Mouse (Mus musculus): Measurements from ENCODE around the gene Oosp3. TPM values are rescaled to one million over a fixed set of nuclear protein-coding genes. Genes with fewer than 3 reads are reported as not detected.

Oosp3 gene
- polyA plus RNA-seq, 1 experiment from 2014 or later = not detected

GRCm38 (mm10) chr19:11723870-11724269, 27.0 kb downstream of the Oosp3 start:
- WGBS = 50% methylated on average over 2 of the region's 2 CpGs
- no peak overlapping the region for H3K4me3 ChIP-seq (ENCODE audit: low read length)
- no peaks in the 10 kb centered on the region for H3K27me3 ChIP-seq (ENCODE audit: control insufficient read depth, insufficient read depth, low read depth, low read length)
- no peak overlapping the region for H3K9ac ChIP-seq (ENCODE audit: low read length)
- H3K9me3 ChIP-seq (ENCODE audit: control insufficient read depth, low read length) = no peaks in the 10 kb centered on the region
- peak; percentile 36 for ATAC-seq (ENCODE audit: low read depth)
- H3K36me3 ChIP-seq (ENCODE audit: control insufficient read depth, insufficient read depth, low read length) = no peaks in the 10 kb centered on the region
- no peak overlapping the region for H3K4me2 ChIP-seq (ENCODE audit: low read depth, low read length)
- peak overlapping the region; percentile 66 for H3K27ac ChIP-seq (ENCODE audit: low read length)
- H3K4me1 ChIP-seq (replicated peaks; ENCODE audit: control insufficient read depth, insufficient read depth, low read length) = peaks cover 4% of the 10 kb centered on the region; the same call in 1 of the 2 replicates

GRCm38 (mm10) chr19:11724275-11724674, 27.4 kb downstream of the Oosp3 start:
- H3K9ac ChIP-seq (ENCODE audit: low read length) = no peak overlapping the region
- H3K27me3 ChIP-seq (ENCODE audit: control insufficient read depth, insufficient read depth, low read depth, low read length) = no peaks in the 10 kb centered on the region
- peaks cover 4% of the 10 kb centered on the region; the same call in 1 of the 2 replicates for H3K4me1 ChIP-seq (replicated peaks; ENCODE audit: control insufficient read depth, insufficient read depth, low read length)
- no peak overlapping the region for H3K27ac ChIP-seq (ENCODE audit: low read length)
- H3K9me3 ChIP-seq (ENCODE audit: control insufficient read depth, low read length) = no peaks in the 10 kb centered on the region
- no peak overlapping the region for H3K4me3 ChIP-seq (ENCODE audit: low read length)
- H3K4me2 ChIP-seq (ENCODE audit: low read depth, low read length) = no peak overlapping the region
- 25% methylated on average over 6 of the region's 6 CpGs for WGBS
- ATAC-seq (ENCODE audit: low read depth) = peak; percentile 92
- no peaks in the 10 kb centered on the region for H3K36me3 ChIP-seq (ENCODE audit: control insufficient read depth, insufficient read depth, low read length)

DNA sequence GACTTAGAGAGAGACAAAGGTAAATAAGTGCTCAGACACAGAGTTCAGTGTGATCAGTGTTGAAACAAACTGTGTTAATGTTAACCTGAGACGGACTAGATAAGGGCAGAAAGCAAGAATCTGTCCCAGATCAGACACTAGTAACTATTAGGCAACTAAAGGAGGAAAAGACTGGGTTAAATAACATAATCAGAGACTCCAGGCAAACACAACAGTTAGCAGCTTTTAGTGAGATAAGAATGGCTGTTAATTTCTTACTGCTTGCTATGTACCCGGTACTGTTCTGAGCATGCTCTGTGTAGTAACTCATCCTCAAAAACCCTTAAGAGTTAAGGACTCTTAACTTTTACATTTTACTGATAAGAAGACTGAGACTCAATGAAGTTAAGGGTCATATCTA, 29.1 kb downstream of the Oosp3 start:
- Histone ChIP-seq H3K4me2 (ENCODE audit: low read depth, low read length) (no peak overlapping the region), H3K27me3 (ENCODE audit: control insufficient read depth, insufficient read depth, low read depth, low read length) (no peaks in the 10 kb centered on the region), H3K4me1 (replicated peaks; ENCODE audit: control insufficient read depth, insufficient read depth, low read length) (peaks cover 4% of the 10 kb centered on the region; the same call in 1 of the 2 replicates), H3K9me3 (ENCODE audit: control insufficient read depth, low read length) (no peaks in the 10 kb centered on the region), H3K9ac (ENCODE audit: low read length) (no peak overlapping the region), H3K4me3 (ENCODE audit: low read length) (no peak overlapping the region), H3K36me3 (ENCODE audit: control insufficient read depth, insufficient read depth, low read length) (no peaks in the 10 kb centered on the region), H3K27ac (ENCODE audit: low read length) (no peak overlapping the region)
- ATAC-seq (ENCODE audit: low read depth) = no peak
- 37% methylated on average over 2 of the region's 2 CpGs for WGBS

- Histone ChIP-seq H3K27ac (ENCODE audit: low read length) (no peak overlapping the region), H3K9ac (ENCODE audit: low read length) (no peak overlapping the region), H3K9me3 (ENCODE audit: control insufficient read depth, low read length) (no peaks in the 10 kb centered on the region), H3K27me3 (ENCODE audit: control insufficient read depth, insufficient read depth, low read depth, low read length) (no peaks in the 10 kb centered on the region), H3K36me3 (ENCODE audit: control insufficient read depth, insufficient read depth, low read length) (no peaks in the 10 kb centered on the region), H3K4me2 (ENCODE audit: low read depth, low read length) (no peak overlapping the region), H3K4me3 (ENCODE audit: low read length) (no peak overlapping the region), H3K4me1 (replicated peaks; ENCODE audit: control insufficient read depth, insufficient read depth, low read length) (peaks cover 4% of the 10 kb centered on the region; the same call in 1 of the 2 replicates)
- no peak for ATAC-seq (ENCODE audit: low read depth)
- 89% methylated on average over 5 of the region's 5 CpGs for WGBS
These were observed 30.4 kb downstream of the Oosp3 start for GRCm38 (mm10) chr19:11727304-11727703.

GRCm38 (mm10) chr19:11730278-11730677, 33.4 kb downstream of the Oosp3 start:
- 67% methylated on average over 1 of the region's 1 CpGs for WGBS
- Histone ChIP-seq H3K4me2 (ENCODE audit: low read depth, low read length) (no peak overlapping the region), H3K36me3 (ENCODE audit: control insufficient read depth, insufficient read depth, low read length) (no peaks in the 10 kb centered on the region), H3K27me3 (ENCODE audit: control insufficient read depth, insufficient read depth, low read depth, low read length) (no peaks in the 10 kb centered on the region), H3K4me3 (ENCODE audit: low read length) (no peak overlapping the region), H3K4me1 (replicated peaks; ENCODE audit: control insufficient read depth, insufficient read depth, low read length) (no peaks in the 10 kb centered on the region), H3K9me3 (ENCODE audit: control insufficient read depth, low read length) (no peaks in the 10 kb centered on the region), H3K27ac (ENCODE audit: low read length) (no peak overlapping the region), H3K9ac (ENCODE audit: low read length) (no peak overlapping the region)
- no peak for ATAC-seq (ENCODE audit: low read depth)

GRCm38 (mm10) chr19:11736455-11736854, 39.6 kb downstream of the Oosp3 start:
- Histone ChIP-seq H3K9ac (ENCODE audit: low read length) (no peak overlapping the region), H3K4me1 (replicated peaks; ENCODE audit: control insufficient read depth, insufficient read depth, low read length) (no peaks in the 10 kb centered on the region), H3K36me3 (ENCODE audit: control insufficient read depth, insufficient read depth, low read length) (no peaks in the 10 kb centered on the region), H3K27me3 (ENCODE audit: control insufficient read depth, insufficient read depth, low read depth, low read length) (no peaks in the 10 kb centered on the region), H3K4me3 (ENCODE audit: low read length) (no peak overlapping the region), H3K27ac (ENCODE audit: low read length) (no peak overlapping the region), H3K4me2 (ENCODE audit: low read depth, low read length) (no peak overlapping the region), H3K9me3 (ENCODE audit: control insufficient read depth, low read length) (no peaks in the 10 kb centered on the region)
- no peak for ATAC-seq (ENCODE audit: low read depth)
- WGBS = 22% methylated on average over 1 of the region's 1 CpGs

DNA sequence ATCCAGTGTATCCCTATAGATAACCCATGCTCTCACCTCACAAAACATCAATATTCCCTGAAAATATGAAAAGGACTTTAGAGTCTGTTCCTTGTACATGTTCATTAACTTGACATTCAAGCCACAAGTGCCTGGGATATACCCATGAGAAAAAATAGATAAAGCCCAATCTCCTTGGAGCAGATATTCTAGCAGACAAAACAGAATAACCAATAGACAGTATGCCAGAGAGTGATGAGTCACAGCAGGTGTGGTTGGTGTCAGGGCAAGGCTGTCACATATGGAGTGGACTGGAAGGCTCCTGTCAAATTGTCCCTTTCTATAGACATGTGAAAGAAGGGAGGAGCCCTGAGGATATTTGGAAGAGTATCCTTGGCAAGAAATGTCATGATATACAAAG, 48.8 kb downstream of the Oosp3 start:
- Histone ChIP-seq H3K9me3 (ENCODE audit: control insufficient read depth, low read length) (no peaks in the 10 kb centered on the region), H3K9ac (ENCODE audit: low read length) (no peak overlapping the region), H3K27me3 (ENCODE audit: control insufficient read depth, insufficient read depth, low read depth, low read length) (no peaks in the 10 kb centered on the region), H3K27ac (ENCODE audit: low read length) (no peak overlapping the region), H3K4me3 (ENCODE audit: low read length) (no peak overlapping the region), H3K36me3 (ENCODE audit: control insufficient read depth, insufficient read depth, low read length) (no peaks in the 10 kb centered on the region), H3K4me1 (replicated peaks; ENCODE audit: control insufficient read depth, insufficient read depth, low read length) (no peaks in the 10 kb centered on the region), H3K4me2 (ENCODE audit: low read depth, low read length) (no peak overlapping the region)
- ATAC-seq (ENCODE audit: low read depth) = no peak

GRCm38 (mm10) chr19:11747298-11747697, 50.4 kb downstream of the Oosp3 start, which contains the start of gene Gif:
Gene Gif, plus strand, starts transcription at chr19:11747554.
- no peak within 1 kb of the TSS for H3K27ac ChIP-seq (ENCODE audit: low read length)
- H3K4me2 ChIP-seq (ENCODE audit: low read depth, low read length) = no peak within 1 kb of the TSS
- no peaks in the 10 kb centered on the region for H3K36me3 ChIP-seq (ENCODE audit: control insufficient read depth, insufficient read depth, low read length)
- H3K4me1 ChIP-seq (replicated peaks; ENCODE audit: control insufficient read depth, insufficient read depth, low read length) = no peaks in the 10 kb centered on the region
- 62% methylated on average over 2 of the region's 2 CpGs for WGBS
- no peaks in the 10 kb centered on the region for H3K27me3 ChIP-seq (ENCODE audit: control insufficient read depth, insufficient read depth, low read depth, low read length)
- H3K4me3 ChIP-seq (ENCODE audit: low read length) = no peak within 1 kb of the TSS
- no peaks in the 10 kb centered on the region for H3K9me3 ChIP-seq (ENCODE audit: control insufficient read depth, low read length)
- no peak within 1 kb of the TSS for H3K9ac ChIP-seq (ENCODE audit: low read length)
- ATAC-seq (ENCODE audit: low read depth) = peak; percentile 65

All from lung, embryonic 16.5 days (tissue).